Mouse (Mus musculus) neutrophil, adult 5-6 weeks (primary cell): ENCODE results near the gene Hipk1. TPM values are rescaled to one million over a fixed set of nuclear protein-coding genes. Genes with fewer than 3 reads are reported as not detected.

ENCODE experiments used
- ATAC-seq: fragments of 151-379, 151-347 bp; 2 replicates; pipeline ENCODE4 v1.8.0; 2017; ENCODE audit warnings: mild to moderate bottlenecking, moderate TSS enrichment; ENCODE audit not compliant: insufficient number of reproducible peaks, poor library complexity, low FRiP score, severe bottlenecking; ENCODE audit errors: extremely low read depth
- total RNA-seq: library from RNA; stranded (forward); fragments of 200-1000 nt; gene quantifications from 2 replicates; pipeline ENCODE4 v1.2.3, GENCODE M21; 2017

Gene Hipk1
- total RNA-seq, 1 experiment from 2014 or later, result 247 TPM

DNA sequence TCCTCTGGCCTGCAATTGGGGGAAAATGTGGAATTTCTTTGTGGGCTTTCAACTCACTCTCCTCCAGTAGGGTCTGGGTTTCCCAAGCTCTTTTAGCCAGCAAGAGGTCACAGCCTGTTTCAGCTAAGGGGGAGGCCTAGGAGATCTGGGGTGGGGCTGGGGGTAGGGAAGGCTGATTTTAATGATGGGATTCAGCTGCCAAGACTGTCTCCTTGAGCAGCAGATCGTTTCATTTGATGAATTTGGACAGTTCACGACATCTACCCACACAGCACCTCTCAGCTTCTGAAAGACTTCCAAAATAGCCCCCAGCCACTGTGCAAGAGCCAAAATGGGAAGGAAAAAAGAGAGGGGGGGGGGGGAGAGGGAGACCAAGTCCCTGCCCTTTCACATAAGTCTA, 58.2 kb downstream of the Hipk1 start:
- ATAC-seq, result no peak

DNA sequence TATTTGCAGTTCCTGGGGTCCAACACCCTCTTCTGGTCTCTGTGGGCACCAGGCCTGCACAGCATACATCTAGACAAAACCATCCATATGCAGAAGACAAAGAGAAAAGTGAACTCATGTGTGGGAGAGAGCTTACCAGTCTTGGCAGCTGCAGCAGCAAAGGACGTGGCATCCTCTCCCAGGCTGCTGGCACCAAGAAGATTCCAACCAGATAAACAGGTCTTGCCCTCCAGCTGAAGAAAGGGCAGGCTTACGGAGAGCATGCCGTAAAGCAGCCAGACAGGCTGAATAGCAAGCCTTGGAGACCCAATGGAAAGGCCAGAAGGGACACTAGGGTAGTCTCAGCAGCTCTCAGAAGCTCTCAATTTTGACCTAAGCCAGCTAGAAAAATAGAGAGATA, 59.2 kb downstream of the Hipk1 start:
- ATAC-seq, result no peak

- no peak for ATAC-seq
Observed at GRCm38 (mm10) chr3:103729850-103730249, 61.5 kb downstream of the Hipk1 start.

DNA sequence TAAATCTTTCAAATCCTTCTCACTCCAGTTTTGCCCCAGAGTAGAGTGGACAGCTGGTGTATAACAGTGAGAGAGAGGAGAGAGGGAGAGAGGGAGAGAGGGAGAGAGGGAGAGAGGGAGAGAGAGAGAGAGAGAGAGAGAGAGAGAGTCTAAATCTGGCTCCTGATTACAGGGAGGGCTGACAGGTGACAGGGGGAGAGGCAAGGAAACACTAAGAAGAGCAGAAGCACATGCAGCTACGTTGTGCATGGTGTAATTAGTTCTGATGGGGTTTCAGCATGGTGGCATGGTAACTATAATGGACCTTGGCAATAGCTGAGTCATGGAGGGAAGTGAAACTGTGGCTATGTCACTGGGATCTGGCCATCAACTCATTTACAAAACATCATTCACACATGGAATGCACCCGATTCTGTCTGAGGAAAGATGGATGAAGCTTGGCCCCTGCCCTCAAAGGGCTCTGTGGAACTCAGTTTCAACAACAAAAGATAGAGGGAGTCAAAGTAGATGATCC, 63.5 kb downstream of the Hipk1 start:
- ATAC-seq, result no peak

- ATAC-seq, result no peak
Observed at GRCm38 (mm10) chr3:103726642-103727041, 64.7 kb downstream of the Hipk1 start.

DNA sequence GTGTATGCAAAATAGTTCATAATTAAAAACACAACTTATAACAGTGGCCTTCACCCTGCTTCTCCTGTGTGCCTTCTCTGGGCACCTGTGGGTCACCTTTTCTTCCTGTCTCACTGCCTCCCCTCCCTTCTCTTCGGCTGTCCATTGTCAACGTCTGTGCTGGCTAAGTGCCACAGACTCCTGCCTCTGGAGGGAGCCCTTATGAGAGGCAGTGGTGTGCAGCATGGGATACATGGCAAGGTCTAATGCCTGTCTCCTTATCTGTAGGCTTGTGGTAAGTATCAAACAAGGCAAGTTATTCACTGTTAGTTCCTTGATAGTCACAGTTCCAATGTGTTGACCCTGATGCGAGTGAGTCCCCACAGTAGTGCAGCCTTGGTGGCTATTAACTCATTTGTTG, 67.2 kb downstream of the Hipk1 start:
- ATAC-seq, result no peak

- ATAC-seq, result no peak
Observed at GRCm38 (mm10) chr3:103718728-103719127, 72.6 kb downstream of the Hipk1 start.

DNA sequence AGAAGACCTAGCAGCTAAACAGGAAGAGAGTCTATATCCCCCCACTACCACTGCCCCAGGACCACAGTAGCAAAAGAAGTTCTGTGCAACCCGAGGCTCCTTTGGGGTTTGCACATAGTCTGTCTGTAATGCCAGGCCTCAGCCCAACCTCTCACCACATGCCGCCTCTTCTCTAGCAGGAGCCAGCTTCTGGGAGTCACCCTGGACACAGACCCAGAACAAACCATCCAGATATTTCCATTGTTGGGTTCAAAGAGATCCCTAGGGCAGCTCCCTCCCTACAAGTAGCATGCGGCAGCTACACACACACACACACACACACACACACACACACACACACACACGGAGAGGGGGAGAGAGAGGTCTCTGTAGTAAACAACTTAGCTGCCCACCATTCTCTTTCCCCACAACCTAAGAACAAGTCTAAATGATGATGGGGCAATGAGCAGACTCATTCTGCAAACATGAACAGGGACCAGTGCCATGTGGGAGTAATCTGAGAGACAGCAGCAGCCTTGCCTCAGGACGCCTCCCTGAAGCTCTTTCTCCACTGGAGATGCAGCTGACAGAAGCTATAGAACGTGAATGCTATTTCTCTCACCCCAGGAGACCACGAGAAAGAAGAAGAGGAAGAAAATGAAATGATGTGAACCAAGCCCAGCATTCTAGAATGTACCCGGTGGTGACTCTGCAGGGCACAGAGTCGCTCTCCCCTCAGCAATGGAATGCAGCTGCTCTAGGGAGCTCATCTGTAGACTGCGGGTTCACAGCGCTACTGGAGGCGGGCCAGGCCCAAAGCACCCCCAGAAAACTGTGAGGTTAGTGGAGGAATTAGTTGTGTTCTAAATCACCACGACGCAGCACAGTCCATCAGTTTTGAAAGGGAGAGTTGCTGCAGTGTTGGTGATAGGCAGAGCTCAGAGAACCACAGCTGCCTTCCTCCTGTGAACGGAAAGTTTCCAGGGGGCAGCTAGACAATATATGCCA, 74.3 kb downstream of the Hipk1 start:
- no peak for ATAC-seq

- ATAC-seq, result no peak
Observed at GRCm38 (mm10) chr3:103715762-103716693, 75.3 kb downstream of the Hipk1 start.

DNA sequence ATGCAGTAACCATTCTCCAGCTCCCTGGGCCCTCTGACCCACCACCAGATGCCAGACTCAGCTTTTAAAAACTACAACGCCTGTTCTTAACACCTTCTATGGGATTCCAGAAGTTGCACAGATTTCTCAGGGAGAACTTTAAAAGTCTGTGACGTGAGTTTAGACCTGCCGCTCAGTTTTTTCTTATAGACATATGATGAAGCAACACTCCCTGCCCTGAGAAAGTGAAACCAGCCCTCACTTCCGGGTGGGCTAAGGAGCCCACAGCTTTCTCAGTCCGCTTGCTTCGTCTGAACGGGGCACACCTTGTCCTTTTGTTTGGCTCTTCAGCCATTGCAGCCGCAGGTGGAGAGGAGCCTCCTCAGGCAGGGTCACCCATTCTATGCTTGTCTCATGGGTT, 76.4 kb downstream of the Hipk1 start:
- no peak for ATAC-seq

DNA sequence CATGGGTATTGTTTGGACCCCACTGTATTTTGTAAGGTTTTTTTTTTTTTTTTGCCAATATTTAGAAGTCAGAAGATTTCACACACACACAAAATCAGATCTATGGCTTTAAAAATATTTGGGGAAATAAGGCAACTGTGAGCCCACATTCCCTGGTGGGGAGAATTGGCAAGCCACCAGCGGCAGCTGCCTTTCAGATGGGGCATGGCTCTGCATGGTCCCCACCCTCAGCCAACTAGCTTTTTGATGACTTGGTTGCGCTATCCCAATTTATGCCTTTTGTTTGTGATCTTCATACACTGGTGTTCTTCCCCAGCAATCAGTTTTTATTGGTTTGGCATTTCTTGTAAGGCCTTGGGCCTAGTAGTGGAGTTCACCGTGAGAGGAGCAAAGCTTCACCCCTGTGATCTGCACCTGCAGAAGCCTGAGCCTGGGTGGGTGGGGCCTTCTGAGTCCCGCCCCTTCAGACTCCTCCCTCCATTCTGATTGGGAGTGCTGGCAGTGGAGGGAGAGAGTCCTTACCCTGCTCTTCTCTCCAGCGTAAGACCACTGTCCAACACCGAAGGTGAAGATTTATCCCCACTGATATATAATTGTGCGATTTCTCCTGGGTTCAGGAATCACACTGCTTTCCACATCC, 77.0 kb downstream of the Hipk1 start:
- 0 out of 2 replicates have a peak, but pooled peaks have one; percentile 22 for ATAC-seq

GRCm38 (mm10) chr3:103712196-103712595, 79.2 kb downstream of the Hipk1 start:
- ATAC-seq, result no peak

DNA sequence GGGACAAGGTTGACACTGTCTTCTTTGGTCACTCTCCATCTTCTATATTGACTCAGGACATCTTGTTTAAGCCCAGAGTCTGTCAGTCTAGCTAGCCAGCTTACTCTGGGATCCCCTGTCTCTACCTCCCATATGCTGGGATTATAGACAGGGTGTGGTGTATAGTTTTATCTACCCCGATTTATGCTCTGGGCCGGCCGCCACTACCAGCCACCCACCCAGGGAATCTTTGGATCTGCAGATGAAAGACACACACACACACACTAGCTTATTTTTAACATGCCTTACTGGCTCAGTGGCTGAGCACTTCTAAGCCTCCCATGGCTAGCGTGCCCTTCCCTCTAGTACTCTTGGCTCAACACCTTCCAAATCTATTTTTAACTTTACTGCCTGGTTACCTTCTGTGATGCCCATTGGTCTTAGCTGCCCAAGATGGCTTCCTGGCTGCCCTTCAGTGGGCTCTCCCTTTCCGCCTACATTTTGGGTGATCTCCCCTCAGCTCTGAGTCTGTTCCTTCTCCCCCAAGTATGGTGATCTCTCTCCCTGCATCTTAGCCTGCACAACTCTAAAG, 81.8 kb downstream of the Hipk1 start:
- ATAC-seq, result no peak

GRCm38 (mm10) chr3:103705426-103705825, 85.9 kb downstream of the Hipk1 start:
- no peak for ATAC-seq

DNA sequence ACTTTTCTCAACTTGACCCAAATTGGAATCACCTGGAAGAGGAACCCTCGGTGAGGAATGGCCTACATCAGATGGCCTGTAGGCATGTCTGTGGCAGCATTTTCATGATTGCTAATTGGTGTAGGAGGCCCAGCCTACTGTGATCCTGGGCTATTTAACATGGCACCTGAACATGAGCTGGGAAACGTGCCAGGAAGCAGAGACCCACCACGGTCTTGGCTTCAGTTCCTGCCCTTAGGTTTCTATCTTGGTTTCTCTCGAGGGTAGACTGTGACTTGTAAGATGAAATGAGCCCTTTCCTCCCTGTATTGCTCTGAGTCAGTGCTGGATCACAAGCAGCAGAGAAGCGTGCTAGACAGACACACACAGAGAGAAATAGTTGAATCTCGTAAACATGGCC, 86.7 kb downstream of the Hipk1 start:
- ATAC-seq, result no peak

DNA sequence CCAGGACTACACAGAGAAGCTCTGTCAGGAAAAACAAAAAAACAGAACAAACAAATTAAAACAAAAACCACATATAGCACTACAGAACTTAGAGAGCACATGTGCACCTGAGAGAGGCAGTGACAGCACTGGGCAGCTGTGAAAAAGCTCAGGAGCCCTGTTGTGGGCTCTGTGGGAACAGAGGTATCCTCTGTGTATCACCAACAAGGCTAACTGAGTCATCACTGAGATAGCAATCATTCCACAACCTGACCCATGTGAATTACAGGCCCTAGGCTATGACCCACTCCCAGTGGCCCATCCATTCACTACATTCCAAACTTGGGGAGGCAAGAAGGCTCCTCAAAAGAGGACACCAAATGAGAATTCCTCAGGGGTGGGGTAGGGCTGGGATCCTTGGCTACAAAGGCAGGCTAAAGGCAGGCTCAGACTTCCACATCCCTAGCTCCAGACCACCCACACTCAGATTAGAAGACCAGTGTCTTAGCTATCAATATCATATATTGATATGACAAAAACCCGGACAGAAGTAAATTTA, 94.9 kb downstream of the Hipk1 start:
- ATAC-seq, result no peak

DNA sequence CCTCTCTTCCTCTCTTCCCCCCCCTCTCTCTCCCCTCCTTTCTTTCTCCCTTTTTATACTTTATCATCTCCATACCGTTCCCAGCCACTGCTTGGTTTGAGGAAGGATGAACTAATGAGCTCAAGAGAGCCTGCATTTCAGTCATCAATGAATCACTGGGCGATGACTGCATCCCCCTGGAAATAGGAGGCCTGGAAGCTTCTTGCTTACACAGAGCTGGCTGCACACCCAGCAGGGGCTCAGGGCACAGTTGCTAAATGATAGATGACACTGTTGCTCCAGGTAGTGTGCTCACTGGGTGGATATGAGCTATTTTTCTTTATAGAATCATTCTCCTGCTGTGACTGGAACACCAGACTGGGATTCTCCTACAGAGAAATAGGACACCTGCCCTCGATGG, 95.8 kb downstream of the Hipk1 start:
- no peak for ATAC-seq

GRCm38 (mm10) chr3:103690506-103690905, 100.9 kb downstream of the Hipk1 start:
- no peak for ATAC-seq
